Mouse (Mus musculus) embryo, embryonic 10.5 days (tissue): ENCODE measurements at regions not wholly inside any gene's neighbourhood (a gene's known extent, or its start where the extent isn't known, plus 50 kb on each side); places are given as distances from the start of the nearest gene placed in this dataset.

Experiments
- DNase-seq: peaks from one replicate; pipeline ENCODE4 v3.0.0-alpha.2; 2015; ENCODE audit warnings: low spot score

GRCm38 (mm10) chr12:7919709-7920324 is 57.6 kb upstream of the Apob start:
- no peak for DNase-seq

- DNase-seq, result no peak
Observed at GRCm38 (mm10) chr12:7920888-7921287, 56.6 kb upstream of the Apob start.
